Mouse (Mus musculus): Measurements from ENCODE around the gene Sgip1. TPM values are rescaled to one million over a fixed set of nuclear protein-coding genes. Genes with fewer than 3 reads are reported as not detected.
A peak's percentile ranks its signal among the peaks of the same experiment; 100 is the strongest.

Gene Sgip1
- total RNA-seq, 2 experiments from 2014 or later, result 264 to 268 TPM

- no peak for DNase-seq (ENCODE audit: low spot score in 2 of 2)
Measured at GRCm38 (mm10) chr4:102773841-102774240, 32.7 kb downstream of the Sgip1 start.

- no peak for DNase-seq (ENCODE audit: low spot score in 2 of 2)
Measured at GRCm38 (mm10) chr4:102774549-102774948, 33.5 kb downstream of the Sgip1 start.

GRCm38 (mm10) chr4:102775596-102776270, 34.6 kb downstream of the Sgip1 start:
- no peak for DNase-seq (ENCODE audit: low spot score in 2 of 2)

GRCm38 (mm10) chr4:102779902-102780301, 38.8 kb downstream of the Sgip1 start:
- DNase-seq (ENCODE audit: low spot score in 2 of 2), result no peak

- DNase-seq (ENCODE audit: low spot score in 2 of 2), result peak in 1 of 2 experiments; percentile 26
Measured at GRCm38 (mm10) chr4:102783063-102783748, 42.1 kb downstream of the Sgip1 start.

GRCm38 (mm10) chr4:102785158-102785557, 44.1 kb downstream of the Sgip1 start:
- DNase-seq (ENCODE audit: low spot score in 2 of 2), result no peak

GRCm38 (mm10) chr4:102792100-102792790, 51.1 kb downstream of the Sgip1 start:
- no peak for DNase-seq (ENCODE audit: low spot score in 2 of 2)

GRCm38 (mm10) chr4:102801471-102801870, 60.4 kb downstream of the Sgip1 start:
- no peak for DNase-seq (ENCODE audit: low spot score in 2 of 2)

GRCm38 (mm10) chr4:102801936-102802335, 60.8 kb downstream of the Sgip1 start:
- no peak for DNase-seq (ENCODE audit: low spot score in 2 of 2)

- DNase-seq (ENCODE audit: low spot score in 2 of 2), result no peak
Measured at GRCm38 (mm10) chr4:102804611-102805010, 63.5 kb downstream of the Sgip1 start.

GRCm38 (mm10) chr4:102806987-102807386, 65.9 kb downstream of the Sgip1 start:
- DNase-seq (ENCODE audit: low spot score in 2 of 2), result no peak

GRCm38 (mm10) chr4:102808258-102808657, 67.2 kb downstream of the Sgip1 start:
- DNase-seq (ENCODE audit: low spot score in 2 of 2), result no peak

- no peak for DNase-seq (ENCODE audit: low spot score in 2 of 2)
Measured at GRCm38 (mm10) chr4:102809296-102809695, 68.2 kb downstream of the Sgip1 start.

GRCm38 (mm10) chr4:102810277-102810676, 69.2 kb downstream of the Sgip1 start:
- DNase-seq (ENCODE audit: low spot score in 2 of 2), result no peak

GRCm38 (mm10) chr4:102811007-102811805, 70.1 kb downstream of the Sgip1 start:
- DNase-seq (ENCODE audit: low spot score in 2 of 2), result no peak

- DNase-seq (ENCODE audit: low spot score in 2 of 2), result no peak
Measured at GRCm38 (mm10) chr4:102813346-102813745, 72.2 kb downstream of the Sgip1 start.

GRCm38 (mm10) chr4:102821786-102822185, 80.7 kb downstream of the Sgip1 start:
- no peak for DNase-seq (ENCODE audit: low spot score in 2 of 2)

GRCm38 (mm10) chr4:102824494-102824893, 83.4 kb downstream of the Sgip1 start:
- DNase-seq (ENCODE audit: low spot score in 2 of 2), result no peak

- DNase-seq (ENCODE audit: low spot score in 2 of 2), result peak; percentile 16 to 34
Measured at GRCm38 (mm10) chr4:102826159-102826558, 85.1 kb downstream of the Sgip1 start.

GRCm38 (mm10) chr4:102828518-102828917, 87.4 kb downstream of the Sgip1 start:
- DNase-seq (ENCODE audit: low spot score in 2 of 2), result no peak

GRCm38 (mm10) chr4:102833191-102833590, 92.1 kb downstream of the Sgip1 start:
- no peak for DNase-seq (ENCODE audit: low spot score in 2 of 2)

All from left cerebral cortex, adult 18-20 months (tissue).